Mouse (Mus musculus): ENCODE results near the gene Sod3. TPM values are rescaled to one million over a fixed set of nuclear protein-coding genes. Genes with fewer than 3 reads are reported as not detected.

Sod3 gene
- polyA plus RNA-seq, 1 experiment from 2014 or later: 1.4 TPM

- no peak for ATAC-seq
- Histone ChIP-seq H3K27ac (ENCODE audit: low read length) (no peak overlapping the region), H3K9me3 (ENCODE audit: control insufficient read depth, low read length) (no peaks in the 10 kb centered on the region), H3K4me1 (replicated peaks; ENCODE audit: control insufficient read depth, insufficient read depth, low read length) (no peaks in the 10 kb centered on the region), H3K9ac (replicated peaks; ENCODE audit: low read depth, low read length) (no peak overlapping the region), H3K4me3 (replicated peaks; ENCODE audit: low read length) (no peak overlapping the region), H3K27me3 (replicated peaks; ENCODE audit: control insufficient read depth, insufficient read depth, low read length) (no peaks in the 10 kb centered on the region), H3K4me2 (ENCODE audit: low read length) (no peak overlapping the region), H3K36me3 (ENCODE audit: control insufficient read depth, insufficient read depth) (no peaks in the 10 kb centered on the region)
- WGBS: 71% methylated on average over 4 of the region's 4 CpGs
Observed at GRCm38 (mm10) chr5:52354441-52354840, 9.2 kb upstream of the Sod3 start.

- Histone ChIP-seq H3K4me1 (replicated peaks; ENCODE audit: control insufficient read depth, insufficient read depth, low read length) (no peaks in the 10 kb centered on the region), H3K9me3 (ENCODE audit: control insufficient read depth, low read length) (no peaks in the 10 kb centered on the region), H3K9ac (replicated peaks; ENCODE audit: low read depth, low read length) (no peak overlapping the region), H3K4me2 (ENCODE audit: low read length) (no peak overlapping the region), H3K27me3 (replicated peaks; ENCODE audit: control insufficient read depth, insufficient read depth, low read length) (no peaks in the 10 kb centered on the region), H3K36me3 (ENCODE audit: control insufficient read depth, insufficient read depth) (no peaks in the 10 kb centered on the region), H3K27ac (ENCODE audit: low read length) (no peak overlapping the region), H3K4me3 (replicated peaks; ENCODE audit: low read length) (no peak overlapping the region)
- no peak for ATAC-seq
- WGBS: 89% methylated on average over 7 of the region's 7 CpGs
Observed at GRCm38 (mm10) chr5:52355612-52356011, 8.0 kb upstream of the Sod3 start.

DNA sequence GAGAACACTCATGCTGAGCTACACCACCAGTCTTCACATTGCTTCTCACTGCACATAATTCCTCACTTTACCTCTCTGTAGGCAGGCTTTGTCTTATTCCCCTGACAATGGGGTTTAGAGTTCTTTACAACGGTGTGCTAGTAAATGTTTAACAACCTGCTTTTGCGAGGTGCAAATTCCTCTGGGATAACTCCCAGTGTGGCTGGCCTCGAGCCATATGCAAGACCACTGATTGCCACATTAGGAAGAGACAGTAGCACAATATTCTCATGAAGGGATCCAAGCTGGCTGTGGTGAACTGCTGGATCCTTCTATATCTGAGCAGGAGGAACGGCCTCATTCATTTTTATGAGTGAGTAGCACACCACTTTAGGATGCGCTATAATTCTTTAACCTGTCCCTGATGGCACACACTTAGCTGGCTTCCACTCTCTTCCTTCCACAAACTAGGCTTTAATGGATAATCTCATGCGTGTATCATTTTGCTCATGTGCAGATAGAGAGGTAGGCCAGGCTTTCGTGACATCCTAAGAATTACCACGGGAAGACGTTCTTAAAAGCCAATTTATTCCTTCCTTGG, 6.3 kb upstream of the Sod3 start:
- no peak for ATAC-seq
- Histone ChIP-seq H3K4me2 (ENCODE audit: low read length) (no peak overlapping the region), H3K4me3 (replicated peaks; ENCODE audit: low read length) (no peak overlapping the region), H3K9me3 (ENCODE audit: control insufficient read depth, low read length) (no peaks in the 10 kb centered on the region), H3K4me1 (replicated peaks; ENCODE audit: control insufficient read depth, insufficient read depth, low read length) (no peaks in the 10 kb centered on the region), H3K27ac (ENCODE audit: low read length) (no peak overlapping the region), H3K9ac (replicated peaks; ENCODE audit: low read depth, low read length) (no peak overlapping the region), H3K27me3 (replicated peaks; ENCODE audit: control insufficient read depth, insufficient read depth, low read length) (no peaks in the 10 kb centered on the region), H3K36me3 (ENCODE audit: control insufficient read depth, insufficient read depth) (no peaks in the 10 kb centered on the region)
- 63% methylated on average over 9 of the region's 9 CpGs for WGBS

GRCm38 (mm10) chr5:52358120-52358519, 5.5 kb upstream of the Sod3 start:
- H3K4me3 ChIP-seq (replicated peaks; ENCODE audit: low read length): no peak overlapping the region
- H3K36me3 ChIP-seq (ENCODE audit: control insufficient read depth, insufficient read depth): no peaks in the 10 kb centered on the region
- H3K9ac ChIP-seq (replicated peaks; ENCODE audit: low read depth, low read length): no peak overlapping the region
- H3K9me3 ChIP-seq (ENCODE audit: control insufficient read depth, low read length): no peaks in the 10 kb centered on the region
- no peaks in the 10 kb centered on the region for H3K4me1 ChIP-seq (replicated peaks; ENCODE audit: control insufficient read depth, insufficient read depth, low read length)
- no peak overlapping the region for H3K4me2 ChIP-seq (ENCODE audit: low read length)
- WGBS: 88% methylated on average over 6 of the region's 6 CpGs
- no peak overlapping the region for H3K27ac ChIP-seq (ENCODE audit: low read length)
- ATAC-seq: no peak
- H3K27me3 ChIP-seq (replicated peaks; ENCODE audit: control insufficient read depth, insufficient read depth, low read length): no peaks in the 10 kb centered on the region

DNA sequence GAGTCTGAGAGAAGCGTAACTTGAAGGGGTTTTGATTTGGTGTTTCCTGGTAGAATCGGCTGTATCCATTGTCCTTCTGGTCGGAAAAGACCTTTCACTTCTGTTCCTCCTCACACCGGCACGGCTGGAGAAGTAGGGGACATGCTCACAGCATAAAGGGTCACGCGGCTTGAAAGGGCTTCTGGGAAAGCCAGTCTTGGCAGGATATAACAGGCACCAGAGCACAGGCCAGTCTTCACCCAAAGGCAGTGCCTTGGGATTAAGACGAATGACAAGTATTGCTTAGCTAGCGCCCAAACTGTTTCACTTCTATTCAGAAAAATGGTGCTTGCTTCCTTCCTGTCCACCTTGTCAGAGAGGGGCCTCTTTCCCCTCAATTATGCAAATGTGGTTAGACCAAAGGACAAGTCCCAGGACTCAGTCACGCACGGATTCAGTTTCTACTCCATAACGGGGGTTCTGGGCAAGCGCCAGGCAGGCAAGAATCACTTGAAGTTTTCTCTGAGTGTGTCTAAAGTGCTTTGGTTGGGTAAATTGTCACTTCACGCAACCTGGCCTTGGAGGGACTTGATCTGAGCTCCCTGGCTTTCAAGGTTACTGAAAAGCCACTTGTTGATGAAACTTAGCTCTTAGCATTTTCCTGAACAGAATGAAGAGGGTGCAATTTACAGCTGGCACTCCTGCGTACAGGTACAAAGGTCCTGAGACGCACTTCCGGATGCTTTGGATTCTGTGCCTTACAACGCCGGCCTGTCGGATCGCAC, 3.1 kb upstream of the Sod3 start:
- ATAC-seq: no peak; the same call in 1 of the 2 replicates
- Histone ChIP-seq H3K36me3 (ENCODE audit: control insufficient read depth, insufficient read depth) (no peaks in the 10 kb centered on the region), H3K4me3 (replicated peaks; ENCODE audit: low read length) (no peak overlapping the region), H3K27me3 (replicated peaks; ENCODE audit: control insufficient read depth, insufficient read depth, low read length) (no peaks in the 10 kb centered on the region), H3K9me3 (ENCODE audit: control insufficient read depth, low read length) (no peaks in the 10 kb centered on the region), H3K9ac (replicated peaks; ENCODE audit: low read depth, low read length) (no peak overlapping the region), H3K27ac (ENCODE audit: low read length) (no peak overlapping the region), H3K4me2 (ENCODE audit: low read length) (no peak overlapping the region), H3K4me1 (replicated peaks; ENCODE audit: control insufficient read depth, insufficient read depth, low read length) (no peaks in the 10 kb centered on the region)
- WGBS: 66% methylated on average over 21 of the region's 21 CpGs

- H3K36me3 ChIP-seq (ENCODE audit: control insufficient read depth, insufficient read depth): no peaks in the 10 kb centered on the region
- H3K4me3 ChIP-seq (replicated peaks; ENCODE audit: low read length): no peak overlapping the region
- peaks cover under 1% of the 10 kb centered on the region; the same call in 1 of the 2 replicates for H3K4me1 ChIP-seq (replicated peaks; ENCODE audit: control insufficient read depth, insufficient read depth, low read length)
- no peaks in the 10 kb centered on the region for H3K27me3 ChIP-seq (replicated peaks; ENCODE audit: control insufficient read depth, insufficient read depth, low read length)
- WGBS: 67% methylated on average over 6 of the region's 6 CpGs
- no peak overlapping the region for H3K4me2 ChIP-seq (ENCODE audit: low read length)
- H3K9me3 ChIP-seq (ENCODE audit: control insufficient read depth, low read length): no peaks in the 10 kb centered on the region
- H3K9ac ChIP-seq (replicated peaks; ENCODE audit: low read depth, low read length): no peak overlapping the region
- ATAC-seq: no peak
- no peak overlapping the region for H3K27ac ChIP-seq (ENCODE audit: low read length)
Observed at GRCm38 (mm10) chr5:52362776-52363467, 669 bp upstream of the Sod3 start.

- WGBS: 79% methylated on average over 5 of the region's 5 CpGs
- Histone ChIP-seq H3K4me2 (ENCODE audit: low read length) (no peak overlapping the region), H3K27ac (ENCODE audit: low read length) (no peak overlapping the region), H3K36me3 (ENCODE audit: control insufficient read depth, insufficient read depth) (no peaks in the 10 kb centered on the region), H3K4me1 (replicated peaks; ENCODE audit: control insufficient read depth, insufficient read depth, low read length) (peaks cover 7% of the 10 kb centered on the region), H3K9ac (replicated peaks; ENCODE audit: low read depth, low read length) (no peak overlapping the region), H3K9me3 (ENCODE audit: control insufficient read depth, low read length) (no peaks in the 10 kb centered on the region), H3K27me3 (replicated peaks; ENCODE audit: control insufficient read depth, insufficient read depth, low read length) (no peaks in the 10 kb centered on the region), H3K4me3 (replicated peaks; ENCODE audit: low read length) (no peak overlapping the region)
- no peak for ATAC-seq
Observed at GRCm38 (mm10) chr5:52364521-52364920, 930 bp downstream of the Sod3 start.

GRCm38 (mm10) chr5:52365930-52366329, 2.3 kb downstream of the Sod3 start:
- no peak overlapping the region for H3K27ac ChIP-seq (ENCODE audit: low read length)

DNA sequence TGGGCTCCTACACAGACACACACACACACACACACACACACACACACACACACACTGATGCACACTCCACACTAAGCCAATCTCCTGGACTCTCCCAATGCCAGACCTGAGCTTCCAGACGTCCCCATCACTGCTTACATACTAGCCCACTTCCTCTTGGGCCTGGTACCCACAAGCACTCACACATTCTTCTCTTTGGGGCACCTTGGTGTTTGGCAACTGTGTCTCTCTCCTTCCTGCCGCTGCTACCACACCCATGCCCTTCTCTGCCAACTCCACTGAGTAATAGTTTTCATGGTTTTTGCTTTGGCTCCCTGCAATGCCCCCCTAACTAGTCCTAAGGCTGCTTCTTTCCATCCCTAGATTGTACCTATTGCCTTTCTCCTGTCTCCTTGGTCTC, 3.1 kb downstream of the Sod3 start:
- Histone ChIP-seq H3K9me3 (ENCODE audit: control insufficient read depth, low read length) (no peaks in the 10 kb centered on the region), H3K4me2 (ENCODE audit: low read length) (no peak overlapping the region), H3K4me3 (replicated peaks; ENCODE audit: low read length) (no peak overlapping the region), H3K4me1 (replicated peaks; ENCODE audit: control insufficient read depth, insufficient read depth, low read length) (peaks cover 7% of the 10 kb centered on the region), H3K27ac (ENCODE audit: low read length) (no peak overlapping the region), H3K27me3 (replicated peaks; ENCODE audit: control insufficient read depth, insufficient read depth, low read length) (no peaks in the 10 kb centered on the region), H3K9ac (replicated peaks; ENCODE audit: low read depth, low read length) (no peak overlapping the region), H3K36me3 (ENCODE audit: control insufficient read depth, insufficient read depth) (no peaks in the 10 kb centered on the region)
- no peak for ATAC-seq
- 60% methylated on average over 2 of the region's 2 CpGs for WGBS

More at GRCm38 (mm10) chr5:52365930-52366329, 2.3 kb downstream of the Sod3 start:
- ATAC-seq: no peak
- 94% methylated on average over 5 of the region's 5 CpGs for whole genome bisulfite sequencing
- H3K36me3 ChIP-seq (ENCODE audit: control insufficient read depth, insufficient read depth): no peaks in the 10 kb centered on the region
- no peak overlapping the region for H3K4me2 ChIP-seq (ENCODE audit: low read length)
- peaks cover 7% of the 10 kb centered on the region for H3K4me1 ChIP-seq (replicated peaks; ENCODE audit: control insufficient read depth, insufficient read depth, low read length)
- no peaks in the 10 kb centered on the region for H3K27me3 ChIP-seq (replicated peaks; ENCODE audit: control insufficient read depth, insufficient read depth, low read length)
- H3K9ac ChIP-seq (replicated peaks; ENCODE audit: low read depth, low read length): no peak overlapping the region
- no peaks in the 10 kb centered on the region for H3K9me3 ChIP-seq (ENCODE audit: control insufficient read depth, low read length)
- H3K4me3 ChIP-seq (replicated peaks; ENCODE audit: low read length): no peak overlapping the region
